Mouse (Mus musculus) heart, embryonic 10.5 days (tissue): Measurements from ENCODE around the gene Rfc3. TPM values are rescaled to one million over a fixed set of nuclear protein-coding genes. Genes with fewer than 3 reads are reported as not detected.
A peak's percentile ranks its signal among the peaks of the same experiment; 100 is the strongest.
"Not testable (repeated sequence)": the region's sequence is repeated elsewhere in the genome, so short reads cannot be mapped to it uniquely, and the experiment has no call there.

ENCODE experiments used
- DNase-seq: peaks from one replicate; pipeline ENCODE4 v3.0.0-alpha.2; 2017; ENCODE audit warnings: low spot score
- H3K27ac ChIP-seq: fragments of 300-500 bp; sonication (generic); 2 replicates; pipeline ENCODE4 v1.5.1; 2016; ENCODE audit warnings: mild to moderate bottlenecking
- H3K27me3 ChIP-seq: fragments of 300-500 bp; sonication (generic); 2 replicates; pipeline ENCODE4 v1.6.1; 2016; ENCODE audit warnings: mild to moderate bottlenecking; ENCODE audit not compliant: poor library complexity, insufficient read depth, severe bottlenecking
- H3K36me3 ChIP-seq: fragments of 300-500 bp; sonication (generic); 2 replicates; pipeline ENCODE4 v1.6.1; 2016; ENCODE audit warnings: mild to moderate bottlenecking, moderate library complexity
- H3K4me1 ChIP-seq: fragments of 300-500 bp; sonication (generic); 2 replicates; pipeline ENCODE4 v1.6.1; 2016; ENCODE audit warnings: mild to moderate bottlenecking
- H3K4me3 ChIP-seq: fragments of 300-500 bp; sonication (generic); 2 replicates; pipeline ENCODE4 v1.5.1; 2016; ENCODE audit warnings: mild to moderate bottlenecking, moderate library complexity
- H3K9me3 ChIP-seq: fragments of 300-500 bp; sonication (generic); 2 replicates; pipeline ENCODE4 v1.6.1; 2016; ENCODE audit warnings: mild to moderate bottlenecking, moderate library complexity
- WGBS: fragments of 180-500 bp; shearing (Covaris S2); methylation state at CpG from one replicate; pipeline ENCODE4 v1.1.7; 2016; 5-methylcytosine and 5-hydroxymethylcytosine counted together
- polyA plus RNA-seq: library from polyadenylated mRNA; unstranded; fragments of >200 nt; fragmentation: Nextera tagmentation; extraction: Ambion mirVana; gene quantifications from 2 replicates; pipeline ENCODE4 v1.2.1, GENCODE M21; 2016

The Rfc3 gene
- 72.1 and 107 TPM in 2 replicates for polyA plus RNA-seq

DNA sequence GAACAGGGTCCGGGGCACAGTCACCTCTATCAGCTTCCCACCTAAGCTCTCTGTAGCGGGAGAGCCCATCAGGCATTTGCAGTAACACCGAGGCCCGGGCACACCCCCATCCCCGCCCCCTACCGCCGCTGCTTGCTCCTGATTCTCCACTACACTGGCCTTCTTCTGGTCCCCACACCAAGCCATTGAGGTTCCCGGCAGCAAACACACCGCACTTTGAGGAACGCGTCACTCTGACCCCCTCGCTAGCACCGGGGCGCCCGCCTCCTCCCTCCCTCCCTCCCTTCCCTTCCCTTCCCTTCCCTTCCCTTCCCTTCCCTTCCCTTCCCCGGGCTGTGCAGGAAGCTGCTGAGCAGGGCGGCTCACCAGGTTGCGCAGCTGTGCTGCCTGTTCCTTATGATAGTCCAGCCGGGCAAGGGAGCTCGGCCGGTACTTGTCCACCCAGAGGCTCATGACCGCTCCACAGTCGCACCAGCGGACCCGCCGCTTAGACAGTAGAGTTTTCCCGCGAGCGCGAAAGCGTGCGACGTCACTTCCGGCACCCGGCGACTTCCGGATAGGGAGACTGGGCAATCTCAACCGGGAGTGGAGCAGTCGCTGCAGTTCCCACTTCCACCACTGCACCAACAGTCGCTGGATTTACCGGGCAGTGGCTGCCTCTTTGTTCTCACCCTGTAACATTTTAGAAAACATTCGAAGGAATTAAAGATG lies at the start of gene Rfc3:
TSS of gene Rfc3 (minus strand) at position 543 of the 711 bp plus-strand sequence.
- H3K9me3 ChIP-seq, result no peaks in the 10 kb centered on the region
- DNase-seq, result peak; percentile 98
- peak within 1 kb of the TSS; percentile 84 for H3K4me3 ChIP-seq
- peak within 1 kb of the TSS; percentile 95 for H3K27ac ChIP-seq
- H3K36me3 ChIP-seq, result peaks cover 37% of the 10 kb centered on the region
- under 1% methylated on average over 42 of the region's 42 CpGs for WGBS
- H3K27me3 ChIP-seq, result no peaks in the 10 kb centered on the region
- H3K4me1 ChIP-seq, result peaks cover 2% of the 10 kb centered on the region; the same call in 1 of the 2 replicates

DNA sequence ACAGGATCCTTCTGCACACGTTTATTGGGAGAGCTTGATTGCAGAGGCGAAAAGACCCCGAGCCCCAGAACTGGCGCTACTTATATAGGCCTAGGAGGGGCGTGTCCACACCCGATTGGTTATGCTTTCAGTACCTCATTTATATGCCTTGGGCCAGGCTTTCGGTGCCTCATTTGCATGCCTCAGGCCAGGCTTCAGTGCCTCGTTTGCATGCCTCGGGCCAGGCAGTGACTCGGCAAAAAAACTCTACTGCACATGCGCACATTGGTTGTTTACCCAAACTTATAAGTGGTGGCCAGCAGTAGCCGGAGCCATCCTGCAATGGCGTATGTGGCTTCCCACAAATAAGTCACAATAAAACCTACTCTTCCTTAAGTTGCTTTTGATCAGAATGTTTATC lies 42.6 kb upstream of the Rfc3 start:
- not testable (repeated sequence) for H3K36me3 ChIP-seq, H3K27ac ChIP-seq, H3K27me3 ChIP-seq, H3K9me3 ChIP-seq, H3K4me3 ChIP-seq, DNase-seq, H3K4me1 ChIP-seq
- 85% methylated on average over 13 of the region's 13 CpGs for WGBS

DNA sequence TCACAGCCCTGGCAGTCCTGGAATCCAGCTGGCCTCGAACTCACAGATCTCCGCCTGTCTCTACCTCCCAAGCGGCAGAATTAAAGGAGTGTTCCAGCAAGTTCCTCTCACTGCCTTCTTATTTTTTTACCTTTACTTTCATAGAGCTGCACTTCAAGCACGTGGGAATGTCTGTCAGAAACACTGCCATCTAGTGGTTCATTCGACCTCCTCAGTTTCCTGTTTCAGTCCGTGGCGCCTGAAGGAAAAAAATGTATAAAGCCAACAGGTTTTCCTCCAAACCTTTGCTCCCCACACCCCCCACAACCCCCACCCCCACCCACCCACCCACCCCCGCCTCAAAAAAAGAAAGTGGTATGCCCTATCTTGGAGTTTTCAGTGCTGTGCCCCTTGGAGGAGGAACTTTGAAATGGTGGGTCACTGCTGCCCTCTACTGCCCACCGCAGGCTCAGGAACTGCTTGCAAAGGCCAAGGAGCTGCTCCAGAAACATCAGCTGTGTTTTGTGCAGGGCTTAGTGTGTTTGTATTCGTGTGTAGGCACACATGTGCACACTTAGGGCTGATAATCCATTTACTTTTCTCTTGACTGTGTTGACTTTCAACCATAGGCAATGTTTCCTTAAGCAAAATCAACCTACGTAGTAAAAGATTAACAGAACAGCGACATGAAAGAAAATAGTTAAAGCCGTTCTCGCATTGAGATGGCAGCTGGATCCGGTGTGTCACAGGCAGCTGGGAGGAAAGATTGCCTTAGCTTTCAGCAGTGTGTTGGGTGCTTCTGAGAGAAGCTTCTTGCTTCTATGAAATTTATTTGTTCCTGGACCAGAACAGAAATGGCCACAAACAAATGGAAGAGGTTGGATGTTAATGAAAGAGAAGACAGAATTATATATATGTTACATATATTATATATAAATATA lies 35.8 kb upstream of the Rfc3 start:
- 29% methylated on average over 15 of the region's 15 CpGs for WGBS
- DNase-seq, result peak; percentile 88
- Histone ChIP-seq H3K36me3 (no peaks in the 10 kb centered on the region), H3K27ac (peak overlapping the region; percentile 78), H3K4me1 (no peaks in the 10 kb centered on the region), H3K4me3 (peak overlapping the region; percentile 47), H3K9me3 (no peaks in the 10 kb centered on the region), H3K27me3 (no peaks in the 10 kb centered on the region)

DNA sequence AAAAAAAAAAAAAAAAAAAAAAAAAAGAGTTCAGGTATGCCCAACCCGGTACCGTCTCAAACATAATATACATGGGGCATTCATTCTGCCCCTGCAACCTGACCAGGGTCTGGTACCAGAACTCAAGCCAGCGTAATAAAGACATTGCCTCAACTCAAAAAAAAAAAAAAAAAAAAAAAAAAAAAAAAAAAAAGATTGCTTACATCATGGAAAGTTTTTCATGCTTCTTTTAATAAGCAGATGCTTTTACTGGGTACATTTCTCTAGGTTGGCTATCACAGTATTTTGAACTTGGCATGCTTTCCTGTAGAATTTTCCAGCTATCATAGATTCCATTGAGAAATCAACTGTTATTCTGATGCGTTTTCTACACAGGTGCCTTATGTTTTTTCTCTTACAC lies 11.2 kb upstream of the Rfc3 start:
- H3K36me3 ChIP-seq, result no peaks in the 10 kb centered on the region
- H3K27ac ChIP-seq, result no peak overlapping the region
- H3K27me3 ChIP-seq, result no peaks in the 10 kb centered on the region
- no peak for DNase-seq
- H3K4me1 ChIP-seq, result no peaks in the 10 kb centered on the region
- H3K4me3 ChIP-seq, result no peak overlapping the region
- no peaks in the 10 kb centered on the region for H3K9me3 ChIP-seq
- WGBS, result 85% methylated on average over 4 of the region's 4 CpGs

DNA sequence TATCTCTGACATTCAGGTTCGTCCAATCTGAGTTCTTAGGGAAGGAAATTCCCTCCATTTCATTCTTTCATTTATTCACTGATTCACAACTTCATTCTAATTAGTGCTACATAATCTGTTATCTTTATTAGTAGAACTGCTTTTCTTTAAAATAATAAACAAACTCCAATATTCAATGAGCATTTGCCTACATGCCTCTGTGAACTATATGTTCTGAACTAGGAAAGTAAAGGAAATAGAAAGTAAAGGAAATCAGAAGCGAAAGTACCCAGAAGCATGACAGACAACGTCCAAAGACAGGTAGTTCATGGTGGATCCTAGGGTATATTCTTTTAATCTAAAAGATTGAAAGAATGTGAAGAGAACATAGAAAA lies 356 bp upstream of the Rfc3 start:
- no peak for DNase-seq
- Histone ChIP-seq H3K36me3 (peaks cover 32% of the 10 kb centered on the region), H3K27me3 (no peaks in the 10 kb centered on the region), H3K27ac (peak overlapping the region; percentile 95), H3K4me3 (peak overlapping the region; percentile 84), H3K9me3 (no peaks in the 10 kb centered on the region), H3K4me1 (peaks cover 2% of the 10 kb centered on the region; the same call in 1 of the 2 replicates)
- 67% methylated on average over 3 of the region's 3 CpGs for WGBS

DNA sequence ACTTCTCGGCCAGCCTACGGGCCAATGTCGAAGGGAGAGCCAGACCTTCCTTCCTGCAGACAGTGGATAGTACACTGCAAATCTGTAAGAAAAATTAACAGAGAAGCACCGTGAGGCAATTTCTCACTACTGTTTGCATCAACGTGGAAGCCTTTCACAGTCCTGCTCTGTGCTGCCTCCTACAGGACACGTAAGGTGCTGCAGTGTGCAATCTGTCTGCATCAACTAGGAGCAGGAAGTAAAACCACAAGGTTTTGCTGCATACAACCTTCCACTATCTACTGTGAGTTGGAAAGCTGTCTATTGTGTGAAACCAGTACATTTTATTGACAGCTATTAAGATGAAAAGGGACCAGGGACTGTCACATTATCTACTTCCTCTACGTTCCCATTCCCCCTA lies 6.2 kb downstream of the Rfc3 start:
- Histone ChIP-seq H3K4me1 (no peaks in the 10 kb centered on the region; the same call in 1 of the 2 replicates), H3K4me3 (no peak overlapping the region), H3K27me3 (no peaks in the 10 kb centered on the region), H3K9me3 (no peaks in the 10 kb centered on the region), H3K36me3 (peaks cover 96% of the 10 kb centered on the region), H3K27ac (no peak overlapping the region)
- 92% methylated on average over 7 of the region's 7 CpGs for WGBS
- peak; percentile 71 for DNase-seq

DNA sequence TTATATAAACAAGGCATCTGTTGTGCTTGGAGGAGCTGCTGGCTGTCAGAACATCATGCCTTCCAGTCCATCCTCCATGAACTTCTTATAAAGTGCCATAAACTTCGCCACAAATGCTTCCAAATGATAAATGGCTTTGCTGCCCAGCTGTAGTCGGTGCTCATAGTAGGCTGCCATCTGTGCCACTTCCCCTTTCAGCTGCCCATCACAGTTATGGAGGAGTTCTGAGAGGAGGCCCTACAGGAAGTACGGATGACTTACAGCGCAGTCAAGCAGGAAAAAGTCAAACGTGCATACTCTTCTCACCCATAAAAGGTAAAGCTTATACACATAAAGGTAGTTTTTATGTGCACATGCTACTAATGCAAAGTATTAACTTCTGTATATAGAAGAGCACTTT lies 8.2 kb downstream of the Rfc3 start:
- Histone ChIP-seq H3K27me3 (no peaks in the 10 kb centered on the region), H3K27ac (no peak overlapping the region), H3K4me3 (no peak overlapping the region), H3K4me1 (no peaks in the 10 kb centered on the region), H3K9me3 (no peaks in the 10 kb centered on the region), H3K36me3 (peaks cover 80% of the 10 kb centered on the region)
- WGBS, result 86% methylated on average over 5 of the region's 5 CpGs
- no peak for DNase-seq

DNA sequence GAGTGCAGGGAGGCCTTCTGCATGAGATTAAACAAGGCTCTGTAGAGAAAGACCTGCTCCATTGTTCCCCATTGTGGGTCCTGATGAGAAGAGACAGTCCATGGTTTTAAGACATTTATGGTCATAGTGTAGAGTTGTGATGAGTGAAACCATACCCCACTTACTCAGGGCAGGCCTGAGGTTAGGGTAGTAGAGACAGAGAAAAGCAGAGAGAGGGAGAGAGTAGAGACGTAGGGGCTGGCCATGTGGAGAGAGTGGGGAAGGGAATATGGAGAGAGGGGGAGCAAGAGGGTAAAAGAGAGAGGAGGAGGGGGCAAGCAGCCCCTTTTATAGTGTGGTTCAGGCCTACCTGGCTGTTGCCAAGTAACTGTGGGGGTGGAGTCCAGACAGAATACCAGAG lies 8.9 kb downstream of the Rfc3 start:
- no peaks in the 10 kb centered on the region for H3K9me3 ChIP-seq
- peaks cover 72% of the 10 kb centered on the region for H3K36me3 ChIP-seq
- no peaks in the 10 kb centered on the region for H3K4me1 ChIP-seq
- H3K4me3 ChIP-seq, result no peak overlapping the region
- no peaks in the 10 kb centered on the region for H3K27me3 ChIP-seq
- no peak for DNase-seq
- no peak overlapping the region for H3K27ac ChIP-seq
- 100% methylated on average over 1 of the region's 1 CpGs for whole genome bisulfite sequencing

DNA sequence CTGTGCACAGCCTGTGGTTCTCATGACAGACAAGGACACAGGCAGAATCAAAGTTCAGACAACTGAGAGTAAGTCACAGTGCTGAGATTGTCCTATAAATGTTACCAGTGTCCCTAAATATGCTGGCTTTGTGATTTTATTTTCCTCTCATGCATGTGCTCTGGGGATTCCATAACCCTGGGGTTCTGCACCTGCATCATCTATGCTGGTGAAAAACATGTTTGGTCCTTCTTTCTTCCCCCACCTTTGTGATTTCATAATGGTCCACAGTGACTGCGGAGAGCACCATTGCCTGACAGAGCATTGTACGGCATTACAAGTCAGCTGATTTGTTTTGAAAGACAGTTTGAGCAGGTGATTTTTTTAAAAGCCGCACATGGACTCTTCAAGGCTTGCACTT lies 45.1 kb downstream of the Rfc3 start, which contains the start of gene Vmn2r18:
TSS of gene Vmn2r18 (minus strand) at position 101 of the 400 bp plus-strand sequence.
- 84% methylated on average over 3 of the region's 3 CpGs for WGBS
- no peaks in the 10 kb centered on the region for H3K9me3 ChIP-seq

DNA sequence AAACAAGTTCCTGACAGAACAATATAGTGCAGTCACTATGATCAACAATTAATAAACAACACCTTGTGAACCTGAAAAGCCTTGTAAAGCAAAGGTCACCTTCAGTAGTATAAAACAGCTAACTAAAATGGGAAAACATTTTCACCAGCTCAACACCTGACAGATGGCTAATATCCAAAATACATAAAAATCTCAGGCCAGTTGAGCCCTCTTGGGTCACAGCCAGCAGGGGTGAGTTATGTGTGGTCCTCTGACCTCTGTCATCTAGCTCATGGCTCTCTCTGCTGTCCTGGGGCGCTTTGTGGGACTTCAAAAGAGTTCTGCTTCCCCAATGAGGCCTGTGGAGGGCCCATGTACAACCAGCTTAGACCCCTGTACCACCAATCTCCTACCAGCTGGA lies 49.3 kb downstream of the Rfc3 start:
- no peaks in the 10 kb centered on the region for H3K9me3 ChIP-seq
- no peak for DNase-seq
- H3K36me3 ChIP-seq, result no peaks in the 10 kb centered on the region

More for the DNA sequence above, 45.1 kb downstream of the Rfc3 start, which contains the start of gene Vmn2r18:
- no peak within 1 kb of the TSS for H3K4me3 ChIP-seq
- DNase-seq, result no peak
- no peaks in the 10 kb centered on the region for H3K4me1 ChIP-seq
- no peaks in the 10 kb centered on the region for H3K27me3 ChIP-seq
- H3K36me3 ChIP-seq, result no peaks in the 10 kb centered on the region
- H3K27ac ChIP-seq, result no peak within 1 kb of the TSS

More for the DNA sequence above, 49.3 kb downstream of the Rfc3 start:
- Histone ChIP-seq H3K27me3 (no peaks in the 10 kb centered on the region), H3K27ac (no peak overlapping the region), H3K4me3 (no peak overlapping the region), H3K4me1 (no peaks in the 10 kb centered on the region)
- 39% methylated on average over 1 of the region's 1 CpGs for WGBS

Other genes with a start within 250 kb of the Rfc3 start
- gene Gm42906, start 223.1 kb downstream of the Rfc3 start, polyA plus RNA-seq, result not detected in 2 replicates
- not detected in 2 replicates for gene Vmn2r18, start 45.2 kb downstream of the Rfc3 start, polyA plus RNA-seq